Mouse (Mus musculus) liver, embryonic 14.5 days (tissue): ENCODE measurements around the gene Ikzf2.

Experiments used
- CTCF ChIP-seq: IDR thresholded peaks from 2 replicates; pipeline ENCODE4 v1.5.1; 2016; ENCODE audit warnings: antibody characterized with exemption, low read depth, control low read depth
- EP300 ChIP-seq: IDR thresholded peaks from 2 replicates; pipeline ENCODE4 v1.6.1; 2016; ENCODE audit warnings: antibody characterized with exemption, low read depth

GRCm38 (mm10) chr1:69559443-69560090 is 127.5 kb downstream of the Ikzf2 start:
- TF ChIP-seq CTCF (no peak), EP300 (peak; percentile 97)
